Mouse (Mus musculus): Measurements from ENCODE around the gene Ebf1. TPM values are rescaled to one million over a fixed set of nuclear protein-coding genes. Genes with fewer than 3 reads are reported as not detected.

Gene Ebf1
- total RNA-seq, 2 experiments from 2014 or later, result 2.6 to 3.1 TPM

DNA sequence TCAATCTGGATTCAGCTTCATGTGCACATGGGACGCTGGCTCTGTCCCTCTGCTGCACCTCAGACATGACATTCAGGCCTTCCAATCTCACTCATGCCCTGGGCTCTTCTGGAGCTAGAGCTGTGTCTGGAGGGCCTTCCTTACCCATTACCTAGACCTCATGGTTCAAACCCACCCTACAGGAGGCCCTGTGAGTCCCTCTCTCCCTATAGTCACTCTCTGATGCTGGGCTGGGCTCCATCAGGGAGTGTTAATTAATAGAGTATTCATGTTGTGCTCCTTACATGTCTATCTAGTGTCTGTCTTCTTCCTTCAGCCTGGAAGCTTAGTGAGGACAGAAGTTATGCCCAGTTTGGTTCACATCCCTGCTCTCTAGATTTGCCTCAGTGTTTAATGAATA is 88.7 kb downstream of the Ebf1 start:
- no peak for DNase-seq

DNA sequence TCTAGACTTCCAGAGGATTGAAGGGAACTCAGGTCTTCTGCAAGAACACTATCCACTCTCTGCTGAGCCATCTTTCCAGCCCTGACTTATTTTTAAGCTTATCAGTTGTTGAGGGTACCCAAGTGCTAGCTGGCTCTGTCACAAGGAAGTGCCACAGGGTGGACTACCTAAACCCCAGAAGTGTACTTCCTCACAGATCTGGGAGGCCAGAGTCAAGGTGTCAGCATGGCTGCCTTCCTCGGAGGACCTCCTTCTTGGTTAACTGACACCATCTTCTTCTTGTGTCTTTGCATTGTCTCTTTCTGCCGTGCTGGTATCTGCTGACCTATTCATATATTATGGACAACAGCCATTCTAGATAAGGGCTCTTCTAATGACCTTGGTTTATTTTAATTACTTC is 89.3 kb downstream of the Ebf1 start:
- DNase-seq, result no peak

DNA sequence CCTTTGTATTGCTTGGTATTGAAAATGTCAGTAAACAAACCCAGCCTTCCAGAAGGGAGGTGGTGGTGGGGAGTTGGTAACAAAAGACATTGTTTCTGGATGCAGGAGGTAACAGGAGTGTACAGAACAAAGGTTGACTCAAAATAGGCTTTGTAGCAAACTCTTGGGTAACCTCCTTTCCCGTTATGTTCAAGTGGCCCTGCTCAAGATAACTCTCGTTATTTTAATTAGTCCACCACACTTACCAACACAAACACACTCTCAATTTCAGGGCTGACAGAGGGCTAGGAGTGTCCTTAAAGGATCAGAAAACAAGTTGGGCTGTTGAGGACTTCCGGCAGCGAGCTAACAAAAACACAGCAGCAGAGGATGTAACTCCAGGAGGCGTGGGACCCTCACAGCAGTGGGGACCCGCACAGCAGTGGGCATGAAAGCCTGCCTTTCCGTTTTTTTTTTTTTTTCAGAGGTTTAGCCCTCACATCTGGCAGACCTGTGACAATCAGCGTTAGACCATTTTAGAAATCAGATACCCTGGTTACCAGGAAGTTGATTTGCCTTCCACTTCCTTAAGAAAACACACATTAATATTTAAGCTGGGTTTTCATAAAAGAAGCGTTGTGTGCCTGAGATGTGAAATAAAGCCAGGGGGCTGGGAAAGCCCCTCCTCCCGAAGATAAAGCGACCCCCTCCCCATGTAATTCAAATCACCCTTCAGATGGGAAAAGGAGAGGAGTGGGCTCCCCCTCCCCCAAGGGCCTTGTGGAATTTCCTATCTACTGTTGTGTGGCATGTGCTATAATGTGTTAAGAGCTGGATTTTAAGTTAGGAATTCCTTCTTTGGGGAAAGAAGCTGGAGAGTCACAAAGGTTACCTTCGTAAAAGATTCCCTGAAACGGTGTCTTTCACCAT is 90.5 kb downstream of the Ebf1 start:
- no peak for DNase-seq

GRCm38 (mm10) chr11:44708290-44708685 is 91.2 kb downstream of the Ebf1 start:
- no peak for DNase-seq

- no peak for DNase-seq
These were observed 92.0 kb downstream of the Ebf1 start for GRCm38 (mm10) chr11:44709073-44709618.

DNA sequence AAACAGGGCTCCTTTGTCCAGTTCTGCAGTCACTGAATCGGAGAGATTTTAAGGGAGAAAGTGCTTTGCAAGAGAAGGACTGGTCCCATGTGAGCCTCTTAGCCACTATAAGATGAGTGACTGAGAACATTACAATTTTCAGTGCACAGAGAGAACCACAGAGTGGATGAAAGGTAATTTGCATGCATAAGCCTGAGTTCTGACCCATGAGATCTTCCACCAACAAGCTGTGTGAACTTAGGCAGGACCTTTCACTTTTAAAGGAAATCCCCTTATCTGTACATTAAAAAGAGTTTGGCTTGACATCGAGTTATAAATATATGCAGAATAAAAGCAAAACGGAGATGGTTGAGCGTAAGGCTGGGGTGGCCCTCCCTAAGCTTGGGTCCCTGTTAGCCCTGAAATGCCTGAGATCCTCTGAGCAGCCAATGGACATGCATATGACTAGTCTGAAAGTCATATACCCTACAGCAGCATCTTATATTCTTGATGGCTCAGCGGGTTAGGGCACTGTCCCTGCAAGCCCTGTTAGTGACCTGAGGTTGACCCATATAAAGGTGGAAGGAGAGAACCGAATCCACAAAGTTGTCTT is 92.8 kb downstream of the Ebf1 start:
- DNase-seq, result no peak

DNA sequence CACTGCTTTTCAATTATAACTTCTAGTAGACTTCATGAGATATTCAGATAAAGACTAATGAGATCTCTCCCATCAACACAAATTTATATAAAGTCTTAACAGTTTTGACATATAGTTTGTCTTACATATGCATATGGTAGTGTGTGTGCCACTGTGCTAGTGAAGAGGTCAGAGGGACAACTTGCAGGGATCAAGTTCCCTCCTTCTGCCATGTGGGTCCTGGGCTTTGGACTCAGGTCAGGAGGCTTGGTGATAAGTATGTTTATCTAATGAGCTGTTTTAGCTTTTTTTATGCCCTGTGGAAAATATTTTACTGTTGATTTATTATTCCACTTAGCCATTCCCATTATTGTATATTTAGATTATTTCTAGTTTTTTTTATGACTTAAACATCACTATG is 93.7 kb downstream of the Ebf1 start:
- no peak for DNase-seq

GRCm38 (mm10) chr11:44714188-44714587 is 97.1 kb downstream of the Ebf1 start:
- no peak for DNase-seq

GRCm38 (mm10) chr11:44715776-44716175 is 98.7 kb downstream of the Ebf1 start:
- DNase-seq, result no peak

- no peak for DNase-seq
These were observed 99.8 kb downstream of the Ebf1 start for GRCm38 (mm10) chr11:44716928-44717327.

DNA sequence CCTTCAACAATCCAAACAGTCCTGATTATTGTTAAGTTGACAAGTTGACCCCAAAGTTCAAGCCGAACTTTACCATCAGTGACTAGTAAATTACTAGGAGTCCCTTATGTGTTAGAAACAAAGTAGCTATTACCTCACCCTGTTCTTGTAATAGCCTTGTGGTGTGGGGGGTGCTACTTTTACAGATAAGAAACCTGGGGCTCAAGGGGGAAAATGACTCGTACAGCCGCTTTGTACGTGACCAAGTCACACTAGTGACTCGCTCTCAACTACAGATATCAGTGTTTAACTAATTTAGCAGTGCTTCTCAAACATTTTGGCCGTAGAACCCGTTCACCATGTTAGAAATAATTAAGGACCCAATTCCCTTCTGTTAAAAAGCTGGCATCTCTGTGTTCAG is 100.5 kb downstream of the Ebf1 start:
- DNase-seq, result no peak

DNA sequence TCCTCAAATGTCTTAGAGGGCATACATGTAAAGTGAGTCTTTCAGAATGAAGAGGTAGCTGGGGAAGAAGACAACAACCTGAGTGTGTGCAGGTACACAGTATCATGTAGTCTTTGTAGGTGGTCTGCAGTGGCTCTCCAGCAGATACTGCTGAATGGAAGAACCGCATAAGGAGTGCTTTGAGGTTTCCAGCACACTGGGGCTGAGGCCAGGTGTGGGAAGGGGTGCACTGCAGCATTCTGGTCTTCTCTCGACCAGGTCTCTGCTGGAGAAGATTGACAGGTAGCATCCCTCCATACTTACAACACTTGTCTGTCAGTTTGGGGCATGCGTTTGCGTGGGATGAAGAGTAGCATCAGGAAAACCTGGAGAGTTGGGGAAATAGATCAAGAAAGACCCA is 104.9 kb downstream of the Ebf1 start:
- DNase-seq, result no peak

- DNase-seq, result no peak
These were observed 106.9 kb downstream of the Ebf1 start for GRCm38 (mm10) chr11:44723950-44724502.

- no peak for DNase-seq
These were observed 108.6 kb downstream of the Ebf1 start for GRCm38 (mm10) chr11:44725732-44726131.

DNA sequence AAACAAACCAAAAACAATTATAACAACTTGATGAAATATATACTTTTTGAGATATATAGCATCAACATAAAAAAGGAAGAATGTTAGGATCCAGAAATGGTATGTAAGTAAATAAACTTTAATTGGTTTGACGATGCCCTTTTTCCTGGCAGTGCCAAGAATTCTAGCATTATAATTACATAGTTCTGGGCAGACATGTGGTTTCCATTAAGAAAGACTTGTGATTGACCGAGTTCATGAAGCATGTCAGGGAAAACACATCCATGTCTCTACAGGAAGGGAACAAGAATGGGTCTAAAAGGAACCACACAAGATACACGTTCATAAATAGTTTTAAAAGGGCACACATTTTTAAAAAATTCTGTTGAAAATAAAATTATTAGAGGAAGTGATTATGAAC is 110.3 kb downstream of the Ebf1 start:
- DNase-seq, result no peak

DNA sequence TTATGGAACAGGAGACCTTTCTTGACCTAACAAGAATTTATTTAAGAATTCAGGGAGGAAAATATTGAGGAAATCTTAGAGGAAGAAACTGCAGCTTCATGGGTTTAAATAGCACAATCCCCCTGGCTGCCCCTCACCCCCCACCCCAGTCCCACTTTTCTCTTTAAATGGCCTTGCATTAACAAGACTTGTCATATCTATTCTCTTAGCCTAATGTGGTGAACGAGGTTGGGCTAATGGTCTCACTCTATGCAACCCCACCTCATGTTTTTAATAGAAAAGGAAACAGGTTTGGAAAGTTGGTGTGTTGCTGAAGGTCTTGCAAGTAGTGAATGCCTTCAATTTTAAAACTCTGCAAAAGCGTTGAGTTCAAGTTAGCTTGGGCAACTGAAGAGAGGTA is 110.7 kb downstream of the Ebf1 start:
- no peak for DNase-seq

GRCm38 (mm10) chr11:44728271-44728670 is 111.2 kb downstream of the Ebf1 start:
- no peak for DNase-seq

DNA sequence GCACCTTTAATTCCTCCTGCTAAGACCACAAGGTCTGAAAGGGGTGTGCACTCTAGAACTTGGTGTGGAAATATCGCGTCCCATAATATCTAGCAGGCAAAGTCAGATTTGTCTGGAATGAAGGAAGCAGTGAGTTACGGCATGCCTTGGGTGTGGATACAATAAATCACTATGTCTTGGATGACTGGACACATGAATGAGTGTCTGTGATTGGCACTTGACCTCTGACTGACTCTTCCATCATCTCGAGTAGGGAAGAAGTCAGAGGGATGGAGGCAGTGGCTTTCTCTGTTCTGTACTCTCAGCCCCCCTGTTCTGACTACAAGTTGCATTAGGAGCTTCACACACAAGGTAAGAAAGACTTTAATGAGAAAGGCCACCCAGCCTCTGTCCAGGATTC is 112.8 kb downstream of the Ebf1 start:
- DNase-seq, result no peak

GRCm38 (mm10) chr11:44731763-44732162 is 114.6 kb downstream of the Ebf1 start:
- DNase-seq, result no peak

GRCm38 (mm10) chr11:44733276-44733675 is 116.2 kb downstream of the Ebf1 start:
- DNase-seq, result no peak

DNA sequence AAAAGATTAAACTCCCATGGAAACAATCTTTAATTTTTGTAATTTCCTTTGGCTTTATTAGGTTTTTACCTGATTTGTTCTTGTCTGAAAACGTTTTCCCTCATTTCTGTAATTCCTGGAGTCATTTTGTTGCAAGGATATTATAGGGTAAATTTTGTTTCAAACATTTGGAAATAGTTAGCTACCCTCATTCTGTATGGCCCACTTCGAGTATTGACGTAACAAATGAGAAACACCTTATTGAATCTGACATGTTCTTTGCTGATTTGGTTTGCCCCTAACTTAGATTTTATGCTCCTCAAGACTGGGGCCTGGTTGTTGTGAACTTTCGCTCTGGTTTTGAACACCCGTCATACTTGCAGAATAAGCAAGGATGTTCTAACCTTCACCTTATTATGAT is 120.9 kb downstream of the Ebf1 start:
- DNase-seq, result no peak

- DNase-seq, result no peak
These were observed 121.7 kb downstream of the Ebf1 start for GRCm38 (mm10) chr11:44738820-44739219.

DNA sequence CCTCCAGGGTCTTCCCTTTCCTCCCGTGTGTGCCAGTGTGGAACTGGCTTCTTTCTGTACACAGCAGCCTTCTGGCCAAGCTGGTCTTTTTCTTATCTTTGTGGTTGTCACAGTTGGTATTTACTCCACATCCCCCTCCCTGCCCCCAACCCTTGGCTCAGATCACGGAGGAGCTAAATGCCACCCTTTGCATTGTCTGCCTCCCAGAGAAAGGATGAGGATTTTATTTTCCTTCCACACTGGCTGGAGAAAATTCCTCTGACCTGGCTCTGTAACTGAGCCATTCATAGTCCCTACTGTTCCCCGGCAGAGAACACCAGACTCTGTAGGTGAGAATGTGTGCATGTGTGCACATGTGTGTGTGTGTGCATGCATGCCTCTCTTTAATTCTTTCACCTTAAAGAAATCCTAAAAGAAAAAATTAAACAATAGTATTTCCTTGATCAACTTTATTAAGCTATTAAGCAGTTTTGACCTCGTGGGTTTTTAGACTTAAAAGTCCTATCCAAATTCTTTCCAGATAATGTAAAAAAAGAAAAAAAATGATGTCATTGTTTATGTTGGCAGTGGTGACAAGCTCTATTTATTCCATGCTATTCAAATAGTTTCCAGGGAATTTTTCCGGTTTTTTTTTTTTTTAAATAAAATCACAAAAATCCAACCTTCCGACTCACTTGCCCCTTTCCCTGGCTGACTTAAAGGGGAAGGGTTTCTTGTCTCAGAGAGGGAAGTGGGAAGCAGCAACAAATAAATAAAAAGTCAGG is 123.3 kb downstream of the Ebf1 start:
- no peak for DNase-seq
